Mouse (Mus musculus): Measurements from ENCODE around the gene Ifna1.

DNA sequence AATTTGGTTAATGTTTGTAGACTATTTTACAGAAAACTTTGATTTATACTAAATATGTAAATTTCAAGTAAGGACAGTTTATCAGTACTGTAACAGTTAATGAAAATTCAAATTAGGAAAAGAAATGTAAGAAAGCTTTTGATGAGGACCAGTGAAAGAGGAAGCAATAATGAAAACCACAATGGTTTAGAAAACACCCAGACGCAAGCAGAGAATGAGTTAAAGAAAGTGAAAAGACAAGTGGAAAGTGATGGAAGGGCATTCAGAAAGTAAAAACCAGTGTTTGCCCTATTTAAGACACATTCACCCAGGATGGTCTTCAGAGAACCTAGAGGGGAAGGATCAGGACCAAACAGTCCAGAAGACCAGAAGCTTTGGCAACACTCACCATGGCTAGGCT, at the start of gene Ifna1:
- TF ChIP-seq CTCF (IDR thresholded peaks at IDR 0.05; ENCODE audit: insufficient read depth, low read length) (no peak), POLR2A (IDR thresholded peaks at IDR 0.05; ENCODE audit: borderline replicate concordance, extremely low read depth, low read depth, low read length) (no peak)
